Mouse (Mus musculus): ENCODE measurements around the gene Arf5. TPM values are rescaled to one million over a fixed set of nuclear protein-coding genes. Genes with fewer than 3 reads are reported as not detected.

The Arf5 gene
- polyA plus RNA-seq, 3 experiments from 2014 or later: 19.8 to 78.8 (median 44.8) TPM

DNA sequence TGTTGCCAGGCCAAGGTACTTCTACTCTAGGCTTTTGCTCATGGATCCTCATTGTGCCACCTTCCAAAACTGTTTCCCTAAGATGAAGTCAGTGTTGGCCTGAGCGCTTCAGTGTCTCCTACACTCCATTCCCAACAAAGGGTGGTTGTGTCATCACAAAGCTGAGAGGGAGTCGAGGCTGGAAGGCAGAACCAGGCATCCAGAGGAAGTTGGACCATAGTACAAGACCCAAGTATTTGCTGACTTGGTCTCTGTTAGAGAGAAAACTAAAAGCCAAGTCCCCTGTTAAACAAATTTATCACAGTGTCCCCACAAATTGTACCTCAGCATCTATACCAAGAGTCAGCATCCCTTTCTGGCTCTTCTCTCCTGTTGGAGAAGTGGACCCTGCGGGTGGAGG lies 4.9 kb downstream of the Arf5 start, which contains the start of gene Gcc1:
Gene Gcc1 (minus strand): TSS at position 101 of the 400 bp plus-strand sequence.
- no peak for ATAC-seq

- ATAC-seq: no peak
Observed at GRCm38 (mm10) chr6:28429870-28430269, 6.5 kb downstream of the Arf5 start.

- no peak for ATAC-seq
Observed at GRCm38 (mm10) chr6:28430795-28431537, 7.6 kb downstream of the Arf5 start.

GRCm38 (mm10) chr6:28431538-28431855 lies 8.1 kb downstream of the Arf5 start:
- no peak for ATAC-seq

- no peak for ATAC-seq
Observed at GRCm38 (mm10) chr6:28447937-28448336, 24.6 kb downstream of the Arf5 start.

DNA sequence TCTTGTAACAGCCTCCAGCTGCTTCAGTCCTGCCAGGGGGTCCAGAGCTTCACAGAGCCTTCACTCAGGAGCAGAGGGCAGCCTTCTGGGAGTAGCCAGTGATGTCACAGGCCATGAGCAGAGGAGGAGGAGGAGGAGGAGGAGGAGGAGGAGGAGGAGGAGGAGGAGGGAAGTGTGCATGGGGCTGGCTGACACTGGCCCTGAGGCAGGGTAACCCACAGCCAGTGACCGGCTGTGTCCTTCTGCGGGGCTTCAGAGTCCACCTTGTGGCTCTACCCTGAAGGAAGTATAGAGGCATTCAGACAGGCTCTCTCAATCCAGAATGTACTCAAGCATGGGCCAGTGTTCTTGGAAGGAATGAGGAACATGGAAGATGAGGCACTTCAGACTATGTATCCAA lies 25.9 kb downstream of the Arf5 start, which contains the start of gene Pax4:
Gene Pax4 (minus strand): TSS at position 101 of the 400 bp plus-strand sequence.
- ATAC-seq: no peak

- ATAC-seq: no peak
Observed at GRCm38 (mm10) chr6:28450481-28450880, 27.1 kb downstream of the Arf5 start.

- no peak for ATAC-seq
Observed at GRCm38 (mm10) chr6:28450977-28451376, 27.6 kb downstream of the Arf5 start.

GRCm38 (mm10) chr6:28459221-28459668 lies 35.9 kb downstream of the Arf5 start:
- ATAC-seq: no peak

DNA sequence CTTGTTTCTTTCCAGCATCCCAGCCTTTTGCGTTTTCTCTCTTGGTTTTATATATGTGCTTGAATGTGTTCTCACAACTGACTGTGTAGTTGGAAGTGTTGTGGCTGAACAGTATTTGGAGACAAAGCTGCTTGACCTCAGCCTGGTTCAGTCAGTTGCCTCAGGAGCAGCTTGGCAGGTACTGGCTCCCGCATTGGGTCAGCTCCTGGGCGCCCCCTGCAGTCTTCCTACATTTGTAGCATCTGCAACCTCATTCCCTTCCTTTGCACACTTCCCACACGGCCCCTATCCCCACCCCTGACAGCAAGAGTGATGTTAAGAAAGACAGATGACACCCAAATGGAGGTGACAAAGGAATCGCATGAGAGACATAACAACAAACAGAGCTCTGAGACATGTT lies 37.2 kb downstream of the Arf5 start:
- no peak for ATAC-seq

DNA sequence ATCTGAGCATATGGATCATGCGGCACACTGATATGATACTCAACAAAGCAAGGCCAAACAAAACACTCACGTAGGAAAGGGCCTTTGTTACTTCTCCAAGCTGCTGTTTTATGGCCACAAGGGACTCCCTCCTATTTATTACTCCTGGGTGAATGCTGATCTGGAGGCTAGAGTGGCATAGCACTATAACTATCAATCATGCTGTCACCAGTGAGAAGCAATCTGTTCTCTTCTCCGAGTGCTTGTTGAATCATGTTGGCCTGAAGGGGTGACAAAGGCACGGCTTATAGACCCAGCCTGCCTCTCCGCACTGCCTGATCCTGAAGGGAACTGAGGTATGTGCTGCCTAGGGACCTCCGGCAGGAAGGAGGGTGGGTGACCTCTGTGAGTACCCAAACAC lies 41.3 kb downstream of the Arf5 start:
- ATAC-seq: no peak

DNA sequence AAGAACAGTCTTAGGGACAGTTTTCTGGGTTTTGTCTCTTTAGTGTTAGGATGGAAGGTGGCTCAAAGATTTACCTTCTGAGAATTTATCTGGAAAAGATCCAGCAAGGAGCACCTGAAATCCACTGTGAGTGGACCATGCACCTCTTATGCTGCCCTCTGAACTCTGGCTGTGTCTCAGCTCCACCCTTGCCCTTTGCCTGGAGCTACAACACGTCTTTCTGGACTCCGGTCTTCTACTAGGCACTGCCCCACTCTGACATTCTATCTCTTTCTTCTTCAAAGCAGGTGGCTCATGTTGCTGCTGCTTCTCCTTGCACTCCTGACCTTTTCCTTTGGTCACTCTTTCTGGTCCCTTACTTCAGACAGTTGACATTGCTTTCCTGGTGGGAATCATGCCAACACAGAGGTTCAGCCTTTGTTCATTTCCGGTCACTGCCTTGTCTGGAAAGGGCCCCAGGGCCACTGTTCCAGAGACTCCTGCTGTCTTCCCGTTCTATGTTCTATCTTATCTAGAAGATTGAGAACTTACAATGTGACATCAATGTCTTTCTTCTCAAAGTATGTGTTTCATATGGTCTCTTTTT lies 46.8 kb downstream of the Arf5 start:
- no peak for ATAC-seq

DNA sequence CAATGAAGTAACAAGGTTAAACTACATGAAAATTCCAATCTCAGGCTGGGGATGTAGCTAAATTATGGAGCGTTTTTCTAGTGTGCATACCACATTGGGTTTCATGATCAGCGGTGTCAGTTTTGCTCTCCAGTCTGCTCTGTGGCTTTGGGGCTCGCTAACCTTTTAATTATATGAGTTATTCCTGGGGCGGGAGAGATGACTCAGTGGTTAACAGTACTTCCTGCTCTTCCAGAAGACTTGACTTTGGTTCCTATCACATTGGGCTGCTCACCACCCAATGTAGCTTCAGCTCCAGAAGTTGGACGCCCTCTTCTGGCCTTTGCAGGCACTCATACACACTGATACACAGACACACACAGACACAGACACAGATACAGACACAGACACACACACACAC lies 47.3 kb downstream of the Arf5 start:
- ATAC-seq: no peak

GRCm38 (mm10) chr6:28471284-28472035 lies 48.1 kb downstream of the Arf5 start:
- no peak for ATAC-seq

GRCm38 (mm10) chr6:28474211-28474610 lies 50.9 kb downstream of the Arf5 start:
- ATAC-seq: no peak

- ATAC-seq: no peak
Observed at GRCm38 (mm10) chr6:28474839-28475238, 51.5 kb downstream of the Arf5 start, which contains the start of gene Snd1. Gene Snd1, plus strand, starts transcription at chr6:28475139.

Other genes with a start within 250 kb of the Arf5 start
- gene Zfp800, start 25.6 kb upstream of the Arf5 start, polyA plus RNA-seq (2017; shearing (Covaris generic)): 10 to 100 TPM; 25.4 to 38.2 (median 29.1) TPM
- gene Fscn3, start 4.2 kb downstream of the Arf5 start, polyA plus RNA-seq (2017; shearing (Covaris generic)): under 1 TPM in 1 of 3 experiments, not detected in 2; 0.25 TPM
- 1 to 10 TPM; 5.9 to 8.0 (median 7.9) TPM for gene Gcc1, start 4.8 kb downstream of the Arf5 start, polyA plus RNA-seq (2017; shearing (Covaris generic))
- not detected for gene Pax4, start 25.8 kb downstream of the Arf5 start, polyA plus RNA-seq (2017; shearing (Covaris generic))
- gene Snd1, start 51.6 kb downstream of the Arf5 start, polyA plus RNA-seq (2017; shearing (Covaris generic)): 10 to 100 TPM; 44.7 to 54.7 (median 51.4) TPM